ENCODE assay signal across 10 mouse cellular contexts in genomic region chr11:85184082-85184481, GRCm38 (mm10). TPM values are rescaled to one million over a fixed set of nuclear protein-coding genes. Genes with fewer than 3 reads are reported as not detected.
DNase-seq lines count a peak whose midpoint lies in the region; ATAC-seq and TF ChIP-seq lines count a peak whose summit lies in the region.
"Had no signal": no experiment of that assay in that cellular context is flagged by ENCODE, and none has a peak within 500 bp of the region (broad histone marks: within the 10 kb centered on the region; RNA-seq: fewer than 3 reads in every experiment).

No protein-coding gene starts in this region.

- no peak for TF ChIP-seq POLR2A in cortical plate, adult 2 months (IDR thresholded peaks at IDR 0.05; ENCODE audit: extremely low read depth, insufficient read depth, low read length)

- no peaks in the 10 kb centered on the region for H3K4me1 ChIP-seq in forebrain, postnatal 0 days (ENCODE audit: insufficient read depth)
- H3K4me1 ChIP-seq in forebrain, embryonic 11.5 days (replicated peaks; ENCODE audit: control insufficient read depth, insufficient read depth, low read length) = no peaks in the 10 kb centered on the region
- no peaks in the 10 kb centered on the region for H3K4me1 ChIP-seq in cortical plate, adult 2 months (ENCODE audit: control insufficient read depth, insufficient read depth, low read length)

- H3K4me2 ChIP-seq in forebrain, postnatal 0 days (ENCODE audit: low read depth) = no peak overlapping the region
- H3K4me2 ChIP-seq in forebrain, embryonic 11.5 days (ENCODE audit: low read depth, low read length, severe bottlenecking) = no peak overlapping the region

- H3K36me3 ChIP-seq in forebrain, postnatal 0 days (ENCODE audit: insufficient read depth) = peaks cover 3% of the 10 kb centered on the region
- H3K36me3 ChIP-seq in forebrain, embryonic 11.5 days (ENCODE audit: control insufficient read depth, insufficient read depth, low read length) = no peaks in the 10 kb centered on the region

- H3K9ac ChIP-seq in forebrain, postnatal 0 days = no peak overlapping the region
- H3K9ac ChIP-seq in forebrain, embryonic 11.5 days (ENCODE audit: low read length) = no peak overlapping the region

- WGBS in forebrain, postnatal 0 days = 67% methylated on average over 5 of the region's 5 CpGs
- WGBS in forebrain, embryonic 11.5 days = 62% methylated on average over 5 of the region's 5 CpGs

- H3K27ac ChIP-seq in forebrain, postnatal 0 days (ENCODE audit: low read depth, low read length) = no peak overlapping the region
- H3K27ac ChIP-seq in forebrain, embryonic 11.5 days (ENCODE audit: low read depth, low read length) = no peak overlapping the region
- H3K27ac ChIP-seq in cortical plate, adult 2 months (ENCODE audit: insufficient read depth, low read length) = no peak overlapping the region

- no peaks in the 10 kb centered on the region for H3K9me3 ChIP-seq in forebrain, postnatal 0 days (ENCODE audit: low read length)
- no peaks in the 10 kb centered on the region for H3K9me3 ChIP-seq in forebrain, embryonic 11.5 days (ENCODE audit: control insufficient read depth, low read length)

- no peak overlapping the region for H3K4me3 ChIP-seq in forebrain, postnatal 0 days (ENCODE audit: low read depth, low read length)
- no peak overlapping the region for H3K4me3 ChIP-seq in forebrain, embryonic 11.5 days (ENCODE audit: low read depth, low read length)
- no peak overlapping the region for H3K4me3 ChIP-seq in cortical plate, adult 2 months (ENCODE audit: insufficient read depth, low read length)

- TF ChIP-seq CTCF in forebrain, postnatal 0 days (IDR thresholded peaks at IDR 0.05; ENCODE audit: low read depth) = peak; percentile 55
- TF ChIP-seq CTCF in cortical plate, adult 2 months (IDR thresholded peaks at IDR 0.05; ENCODE audit: extremely low read depth, insufficient read depth, low read length) = 0 out of 2 replicates have a peak, but pooled peaks have one; percentile 20

- no peaks in the 10 kb centered on the region for H3K27me3 ChIP-seq in forebrain, postnatal 0 days (ENCODE audit: insufficient read depth, low read length)
- H3K27me3 ChIP-seq in forebrain, embryonic 11.5 days (ENCODE audit: control insufficient read depth, insufficient read depth, low read length) = no peaks in the 10 kb centered on the region

- ATAC-seq in forebrain, postnatal 0 days = no peak
- ATAC-seq in forebrain, embryonic 11.5 days (replicated peaks; ENCODE audit: low FRiP score) = no peak
- peak; percentile 59; the same call in 1 of the 2 replicates for ATAC-seq in neutrophil, adult 5-6 weeks (ENCODE audit: extremely low read depth, insufficient number of reproducible peaks, low FRiP score, poor library complexity, severe bottlenecking)

- DNase-seq in forebrain, postnatal 0 days = peak; percentile 32
- no peak for DNase-seq in forebrain, embryonic 11.5 days (ENCODE audit: low spot score)
- peak; percentile 27 for DNase-seq in right cerebral cortex, postnatal 4 days
- DNase-seq in right cerebral cortex, postnatal 36 days (ENCODE audit: low spot score in 2 of 2) = no peak
- peak; percentile 65 to 78 for DNase-seq in kidney, postnatal 36 days
- no peak for DNase-seq in frontal cortex, postnatal 10 days (ENCODE audit: low spot score in 2 of 2)

RNA-seq across cellular contexts. Expression of gene 1700125H20Rik, which starts 13.9 kb away (rescaled TPM):
- total RNA-seq in forebrain, postnatal 0 days (2014; rRNA removed) = 2.8 TPM in 1 of 2 replicates, not detected in the other
- polyA plus RNA-seq in forebrain, postnatal 0 days (2015; fragmentation: Nextera tagmentation; extraction: Ambion mirVana) = 3.4 and 4.6 TPM in 2 replicates
- polyA plus RNA-seq in forebrain, embryonic 11.5 days (2014; fragmentation: Nextera tagmentation; extraction: Ambion mirVana) = 0.99 TPM in 1 of 2 replicates, not detected in the other
- polyA plus RNA-seq in cortical plate, adult 2 months (2012; rRNA removed) = 0.23 TPM in 1 of 2 replicates, not detected in the other
- total RNA-seq in neutrophil, adult 5-6 weeks (2017) = not detected in 2 replicates
- total RNA-seq: left cerebral cortex, postnatal 14 days had no signal
- polyA plus RNA-seq: stomach, embryonic 16.5 days had no signal

RNA-seq across cellular contexts. Expression of gene Usp32, which starts 44.1 kb away (rescaled TPM):
- total RNA-seq in forebrain, postnatal 0 days (2014; rRNA removed) = 42.4 and 44.4 TPM in 2 replicates
- polyA plus RNA-seq in forebrain, postnatal 0 days (2015; fragmentation: Nextera tagmentation; extraction: Ambion mirVana) = 5.4 and 7.6 TPM in 2 replicates
- polyA plus RNA-seq in forebrain, embryonic 11.5 days (2014; fragmentation: Nextera tagmentation; extraction: Ambion mirVana) = 7.9 and 8.0 TPM in 2 replicates
- 55.0 and 57.3 TPM in 2 replicates for polyA plus RNA-seq in cortical plate, adult 2 months (2012; rRNA removed)
- total RNA-seq in neutrophil, adult 5-6 weeks (2017) = 118 and 126 TPM in 2 replicates

RNA-seq across cellular contexts. Expression of gene Appbp2, which starts 50.8 kb away (rescaled TPM):
- 50.2 and 67.8 TPM in 2 replicates for total RNA-seq in forebrain, postnatal 0 days (2014; rRNA removed)
- polyA plus RNA-seq in forebrain, postnatal 0 days (2015; fragmentation: Nextera tagmentation; extraction: Ambion mirVana) = 26.8 and 41.9 TPM in 2 replicates
- 60.9 and 61.3 TPM in 2 replicates for polyA plus RNA-seq in forebrain, embryonic 11.5 days (2014; fragmentation: Nextera tagmentation; extraction: Ambion mirVana)
- 35.0 and 35.8 TPM in 2 replicates for polyA plus RNA-seq in cortical plate, adult 2 months (2012; rRNA removed)
- total RNA-seq in neutrophil, adult 5-6 weeks (2017) = 22.8 and 25.3 TPM in 2 replicates

Comparison
In these comparisons a context has a peak if more than half of its experiments do, and no peak if none do; other contexts are left out.
1. DNase-seq: peak in forebrain, postnatal 0 days (single experiment), right cerebral cortex, postnatal 4 days (single experiment) and kidney, postnatal 36 days (2 of 2); none in forebrain, embryonic 11.5 days (single experiment), right cerebral cortex, postnatal 36 days (0 of 2) and frontal cortex, postnatal 10 days (0 of 2).